Mouse (Mus musculus): ENCODE data around the gene Rhobtb1.

Gene Rhobtb1

GRCm38 (mm10) chr10:69248261-69249160, 97.3 kb downstream of the Rhobtb1 start:
- peak; percentile 69 for DNase-seq

GRCm38 (mm10) chr10:69251254-69251653, 100.0 kb downstream of the Rhobtb1 start:
- DNase-seq, result no peak

- no peak for DNase-seq
Observed at GRCm38 (mm10) chr10:69252112-69253074, 101.2 kb downstream of the Rhobtb1 start.

GRCm38 (mm10) chr10:69253075-69253685, 101.9 kb downstream of the Rhobtb1 start:
- peak; percentile 71 for DNase-seq

GRCm38 (mm10) chr10:69253686-69254080, 102.4 kb downstream of the Rhobtb1 start:
- no peak for DNase-seq

GRCm38 (mm10) chr10:69254390-69254847, 103.2 kb downstream of the Rhobtb1 start:
- peak; percentile 81 for DNase-seq

- no peak for DNase-seq
Observed at GRCm38 (mm10) chr10:69255594-69255993, 104.4 kb downstream of the Rhobtb1 start.

GRCm38 (mm10) chr10:69257592-69258133, 106.4 kb downstream of the Rhobtb1 start:
- DNase-seq, result no peak

GRCm38 (mm10) chr10:69258588-69258987, 107.4 kb downstream of the Rhobtb1 start:
- no peak for DNase-seq

- no peak for DNase-seq
Observed at GRCm38 (mm10) chr10:69259161-69259560, 107.9 kb downstream of the Rhobtb1 start.

- DNase-seq, result no peak
Observed at GRCm38 (mm10) chr10:69259929-69260328, 108.7 kb downstream of the Rhobtb1 start.

GRCm38 (mm10) chr10:69262918-69263822, 111.9 kb downstream of the Rhobtb1 start:
- no peak for DNase-seq

GRCm38 (mm10) chr10:69263906-69264305, 112.7 kb downstream of the Rhobtb1 start:
- no peak for DNase-seq

GRCm38 (mm10) chr10:69265421-69265820, 114.2 kb downstream of the Rhobtb1 start:
- no peak for DNase-seq

- DNase-seq, result peak; percentile 51
Observed at GRCm38 (mm10) chr10:69268061-69268643, 116.9 kb downstream of the Rhobtb1 start.

GRCm38 (mm10) chr10:69271436-69271835, 120.2 kb downstream of the Rhobtb1 start:
- DNase-seq, result no peak

- no peak for DNase-seq
Observed at GRCm38 (mm10) chr10:69274275-69274674, 123.0 kb downstream of the Rhobtb1 start.

- no peak for DNase-seq
Observed at GRCm38 (mm10) chr10:69274705-69275104, 123.5 kb downstream of the Rhobtb1 start.

- DNase-seq, result no peak
Observed at GRCm38 (mm10) chr10:69275811-69276775, 124.9 kb downstream of the Rhobtb1 start.

GRCm38 (mm10) chr10:69276920-69277435, 125.7 kb downstream of the Rhobtb1 start:
- no peak for DNase-seq

All from kidney, adult 18-20 months (tissue).